Mouse (Mus musculus) spleen, adult 2 months (tissue): ENCODE measurements around the gene Rac3.

Experiments used
- CTCF ChIP-seq: fragments of 200-500 bp; IDR thresholded peaks from 2 replicates; pipeline ENCODE4 v1.5.1; 2011; ENCODE audit warnings: mild to moderate bottlenecking, inconsistent platforms; ENCODE audit not compliant: insufficient read depth, insufficient read length, insufficient replicate concordance; ENCODE audit errors: extremely low read depth
- POLR2A ChIP-seq: fragments of 200-500 bp; IDR thresholded peaks from 2 replicates; pipeline ENCODE4 v1.6.1; 2011; ENCODE audit warnings: low read depth, low read length, inconsistent platforms

DNA sequence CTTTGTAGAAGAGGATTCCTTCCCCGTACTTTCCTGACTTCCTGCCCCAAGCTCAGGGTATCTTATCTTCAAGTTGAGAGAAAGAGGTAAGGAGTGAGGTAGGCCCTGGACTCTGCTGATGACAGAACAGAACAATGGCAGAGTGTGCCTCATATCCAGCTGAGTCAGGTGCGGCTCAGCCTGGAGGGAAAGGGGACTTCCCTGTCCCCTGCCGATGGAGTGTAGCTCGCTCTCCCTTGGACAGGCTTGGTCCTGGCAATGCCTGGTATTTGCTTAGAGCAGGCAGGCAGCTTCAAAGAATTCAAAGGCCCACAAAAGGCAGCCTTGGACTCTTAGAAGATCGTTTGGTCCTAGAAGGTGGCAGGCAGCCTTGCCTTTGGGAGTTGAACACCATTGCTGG lies 15.2 kb upstream of the Rac3 start:
- no peak for TF ChIP-seq CTCF
- TF ChIP-seq POLR2A: no peak
